Mouse (Mus musculus): Measurements from ENCODE around the gene Thop1.
"Not testable (repeated sequence)": the region's sequence is repeated elsewhere in the genome, so short reads cannot be mapped to it uniquely, and the experiment has no call there.

Thop1 gene

DNA sequence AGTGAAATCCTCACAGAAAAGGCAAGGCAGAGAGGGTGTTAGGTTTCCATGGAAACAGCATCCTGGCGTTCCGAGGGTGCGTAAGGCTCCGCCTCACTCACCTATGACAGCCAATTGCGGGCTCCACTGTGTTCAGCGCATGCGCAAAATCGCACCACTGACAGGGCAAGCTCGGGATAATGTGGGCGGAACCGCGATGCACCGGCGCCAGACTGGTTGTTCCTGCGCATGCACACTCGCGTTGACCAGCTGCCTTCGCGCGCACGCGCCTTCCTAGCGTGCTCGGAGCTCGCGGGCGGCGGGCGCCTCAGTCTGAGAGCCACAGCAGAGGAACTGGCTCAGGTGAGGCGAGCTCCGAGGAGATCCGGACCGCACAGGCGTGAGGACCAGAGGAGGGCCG, at the start of gene Thop1:
Thop1 (plus strand) TSS at position 200 of the 400 bp plus-strand sequence.
- DNase-seq, result peak; percentile 99

GRCm38 (mm10) chr10:81020207-81020606, 49.6 kb upstream of the Thop1 start:
- DNase-seq, result peak; percentile 48

DNA sequence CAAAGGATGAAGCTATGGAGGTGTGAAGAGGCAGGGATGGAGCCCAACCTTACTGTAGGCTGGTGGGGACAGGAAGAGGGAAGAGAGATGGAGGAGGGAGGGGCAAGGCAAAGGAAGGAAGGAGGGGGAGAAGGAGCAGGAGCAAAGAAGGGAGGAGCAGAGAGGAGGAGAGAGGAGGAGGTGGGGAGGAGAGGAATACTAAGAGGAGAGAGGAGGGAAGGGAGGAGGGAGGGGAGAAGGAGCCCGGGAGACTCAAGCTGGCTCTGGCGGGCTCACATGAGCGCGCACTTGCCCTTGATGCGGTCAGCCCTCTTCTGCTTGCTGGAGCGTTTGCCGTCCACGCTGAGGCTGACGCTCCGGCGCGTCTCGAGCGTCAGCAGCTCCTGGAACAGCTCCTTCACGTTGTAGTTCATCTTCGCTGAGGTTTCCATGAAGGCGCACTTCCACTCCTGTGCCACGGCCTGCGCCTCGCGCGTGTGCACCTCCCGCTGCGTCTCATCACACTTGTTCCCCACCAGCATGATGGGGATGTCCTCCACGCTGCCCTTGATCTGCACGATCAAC, 48.2 kb upstream of the Thop1 start:
- DNase-seq, result peak; percentile 55

GRCm38 (mm10) chr10:81022744-81023143, 47.1 kb upstream of the Thop1 start:
- DNase-seq, result peak; percentile 38

DNA sequence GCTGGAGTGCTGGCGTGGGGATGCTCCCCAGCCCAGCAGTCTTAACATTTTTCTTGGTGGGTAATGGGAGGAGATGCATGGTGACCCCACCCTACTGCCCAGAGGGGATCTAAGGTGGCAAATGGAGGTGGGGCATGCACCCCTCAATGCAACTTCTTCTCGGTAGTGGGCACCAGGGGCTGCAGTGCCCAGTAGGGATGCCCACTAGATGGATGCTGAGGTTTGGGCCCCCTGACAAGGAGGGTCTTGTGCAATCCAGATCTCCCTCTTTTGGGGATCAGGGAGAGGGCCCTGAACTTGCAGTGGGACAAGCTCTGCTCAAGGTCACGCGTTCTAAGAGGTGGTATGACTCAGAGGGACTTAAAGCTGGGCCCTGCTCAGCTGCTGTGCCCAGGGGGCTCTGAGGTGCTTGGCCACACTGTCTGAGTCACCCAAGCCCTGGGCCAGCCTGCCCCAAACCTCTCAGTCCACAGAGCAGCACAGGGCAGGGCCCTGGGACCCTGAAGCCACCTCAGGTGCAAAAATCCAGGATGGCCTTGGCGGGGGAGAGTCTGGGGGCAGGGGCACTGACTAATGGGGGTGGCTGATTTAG, 45.4 kb upstream of the Thop1 start:
- DNase-seq, result peak; percentile 52

DNA sequence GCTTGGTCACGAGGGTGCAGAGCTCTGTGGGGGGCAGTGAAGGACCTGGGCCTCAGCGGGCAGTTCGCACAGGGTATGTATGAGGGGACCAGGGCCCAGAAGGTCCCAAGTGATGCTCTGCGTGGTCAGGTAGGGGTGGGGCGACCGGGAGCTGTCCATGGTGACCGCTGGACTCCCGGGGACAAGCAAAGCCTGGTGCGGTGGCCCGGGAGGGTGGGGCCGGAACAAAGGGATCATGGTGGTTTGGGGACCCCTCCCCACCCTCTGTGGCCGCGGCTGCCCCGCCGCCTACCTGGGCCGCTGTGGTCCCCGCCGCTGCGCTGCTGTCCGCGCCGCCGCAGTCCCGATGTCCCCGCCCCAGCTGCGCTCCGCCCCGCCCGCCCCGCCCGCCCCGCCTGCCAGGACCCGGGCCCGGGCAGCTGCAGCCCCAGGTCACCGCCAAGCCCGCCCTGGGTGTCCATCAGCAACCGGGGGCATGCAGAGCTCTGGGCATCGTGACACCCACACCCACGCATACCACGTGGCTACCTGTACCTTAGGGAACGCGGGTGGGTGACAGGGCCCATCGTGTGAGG, 44.7 kb upstream of the Thop1 start:
- peak; percentile 72 for DNase-seq

DNA sequence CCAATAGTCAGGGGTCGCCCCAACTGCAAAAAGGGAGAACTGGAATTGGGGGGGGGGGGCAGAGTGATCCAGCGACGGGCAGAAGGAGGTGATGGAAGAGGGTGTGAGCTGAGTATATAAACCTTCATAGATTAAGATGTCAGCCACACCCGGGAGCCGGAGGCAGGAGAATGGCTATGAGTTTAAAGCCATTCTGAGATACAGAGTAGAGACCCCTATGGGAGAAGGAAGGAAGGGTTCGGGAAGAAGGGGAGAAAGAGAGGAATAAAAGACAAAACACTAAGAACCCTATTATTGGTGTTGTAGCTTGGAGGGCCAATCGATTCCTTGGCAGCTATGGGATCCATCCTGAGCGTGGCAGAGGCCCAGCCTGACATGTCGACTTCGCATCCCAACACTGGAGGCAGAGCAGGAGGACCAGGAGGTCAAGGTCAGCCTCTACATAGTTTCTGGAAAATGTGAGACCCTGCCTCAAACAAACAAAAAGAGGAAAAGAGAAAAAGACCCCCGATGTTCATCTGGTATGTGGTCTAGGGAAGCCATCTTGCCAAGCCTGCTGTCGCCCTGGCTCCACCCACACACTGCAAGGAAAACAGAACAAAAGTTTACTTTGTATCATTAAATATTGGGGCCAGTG, 44.1 kb upstream of the Thop1 start, which contains the start of gene Diras1:
Diras1 (minus strand) TSS at position 24 of the 637 bp plus-strand sequence.
- DNase-seq, result peak; percentile 52

GRCm38 (mm10) chr10:81026857-81027256, 43.0 kb upstream of the Thop1 start:
- DNase-seq, result peak; percentile 52

DNA sequence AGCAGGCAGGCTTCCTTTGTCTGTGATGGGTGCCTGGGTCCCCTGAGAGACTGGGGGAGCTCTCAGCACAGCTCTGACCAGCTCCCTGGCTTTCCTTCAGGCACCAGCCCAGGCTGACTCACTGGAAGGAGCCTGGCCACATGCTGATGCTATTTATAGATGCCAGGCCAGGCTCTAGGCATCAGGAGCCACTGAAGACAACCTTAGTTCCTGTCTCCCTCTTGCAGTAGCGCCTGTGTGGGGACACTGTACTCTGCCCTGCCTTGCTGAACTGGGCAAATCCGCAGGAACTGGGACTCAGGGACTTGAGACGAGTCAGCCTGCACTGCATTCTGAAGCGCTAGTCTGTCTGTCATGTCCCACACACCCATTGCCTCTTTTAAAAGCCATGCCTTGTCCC, 42.5 kb upstream of the Thop1 start:
- peak; percentile 89 for DNase-seq

DNA sequence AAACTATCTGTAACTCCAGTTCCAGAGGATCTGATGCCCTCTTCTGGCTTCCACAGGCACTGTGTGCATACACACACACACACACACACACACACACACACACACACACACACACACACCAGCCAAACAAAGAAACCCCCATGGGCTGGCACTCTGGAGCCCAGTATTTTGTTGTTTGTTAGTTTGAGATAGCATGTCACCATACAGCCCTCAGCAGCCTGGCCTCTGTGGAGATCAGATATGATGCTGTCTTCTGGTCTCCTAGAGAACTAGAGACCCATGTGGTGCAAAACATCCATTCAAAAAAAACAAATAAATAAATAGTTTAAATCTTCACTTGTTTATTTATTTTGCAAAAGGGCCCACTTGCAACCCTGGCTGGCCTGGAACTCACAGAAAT, 41.6 kb upstream of the Thop1 start:
- peak; percentile 46 for DNase-seq

DNA sequence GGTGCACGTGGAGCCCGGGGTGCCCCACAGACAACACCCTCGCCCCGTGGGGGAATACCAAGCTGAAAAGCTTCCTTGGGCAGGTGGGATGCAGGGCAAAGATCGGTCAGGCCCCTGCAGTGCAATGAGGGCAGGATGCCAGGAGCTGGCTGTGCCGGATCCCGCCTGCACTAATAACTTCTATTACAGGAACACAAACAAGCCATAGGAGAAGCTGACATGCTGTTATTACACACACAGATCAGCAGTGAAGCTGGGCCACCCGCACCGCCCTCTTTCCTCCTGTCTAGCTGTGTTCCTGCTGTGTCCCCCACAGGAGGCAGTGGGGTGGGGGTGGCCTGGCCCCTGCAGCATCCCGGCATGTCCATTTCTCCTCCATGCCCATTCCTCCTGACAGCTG, 40.8 kb upstream of the Thop1 start:
- DNase-seq, result peak; percentile 67

GRCm38 (mm10) chr10:81033586-81033985, 36.2 kb upstream of the Thop1 start:
- DNase-seq, result peak; percentile 35

GRCm38 (mm10) chr10:81036251-81036650, 33.6 kb upstream of the Thop1 start:
- no peak for DNase-seq

- peak; percentile 98 for DNase-seq
Measured at GRCm38 (mm10) chr10:81036988-81037580, 32.8 kb upstream of the Thop1 start, which contains the start of gene Slc39a3. TSS of gene Slc39a3 (minus strand) at chr10:81037426.

DNA sequence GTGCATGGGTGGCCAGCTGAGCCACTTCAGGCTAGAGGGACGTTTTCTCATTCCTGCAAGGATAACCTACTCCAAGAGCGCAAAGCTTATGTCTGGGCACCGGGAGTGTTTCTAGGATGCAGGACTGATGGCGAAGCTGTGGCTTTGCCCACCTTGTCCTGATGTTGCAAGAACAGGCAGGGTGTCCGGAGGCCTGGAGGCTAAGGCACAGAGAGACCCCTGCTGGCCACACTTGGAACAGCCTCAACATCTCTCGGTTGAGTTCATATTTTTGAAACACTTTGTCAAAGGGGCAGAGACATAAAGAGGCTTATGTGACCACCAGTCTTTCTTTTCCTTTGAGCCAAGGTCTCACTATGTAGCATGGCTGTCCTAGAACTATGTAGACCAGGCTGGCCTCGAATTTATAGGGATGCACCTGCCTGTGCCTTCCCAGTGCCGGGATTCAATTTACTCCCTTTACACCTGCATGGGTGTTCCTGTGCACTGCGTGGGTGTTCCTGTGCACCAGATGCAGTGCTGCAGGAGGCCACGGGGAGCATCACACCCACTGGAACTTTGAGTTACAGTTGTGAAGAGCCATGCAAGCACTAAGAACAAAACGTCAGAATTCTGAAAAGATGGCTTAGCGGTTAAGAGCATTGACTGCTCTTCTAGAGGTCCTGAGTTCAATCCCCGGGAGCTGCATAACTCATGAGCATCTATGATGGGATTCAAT, 28.2 kb upstream of the Thop1 start:
- DNase-seq, result peak; percentile 71

DNA sequence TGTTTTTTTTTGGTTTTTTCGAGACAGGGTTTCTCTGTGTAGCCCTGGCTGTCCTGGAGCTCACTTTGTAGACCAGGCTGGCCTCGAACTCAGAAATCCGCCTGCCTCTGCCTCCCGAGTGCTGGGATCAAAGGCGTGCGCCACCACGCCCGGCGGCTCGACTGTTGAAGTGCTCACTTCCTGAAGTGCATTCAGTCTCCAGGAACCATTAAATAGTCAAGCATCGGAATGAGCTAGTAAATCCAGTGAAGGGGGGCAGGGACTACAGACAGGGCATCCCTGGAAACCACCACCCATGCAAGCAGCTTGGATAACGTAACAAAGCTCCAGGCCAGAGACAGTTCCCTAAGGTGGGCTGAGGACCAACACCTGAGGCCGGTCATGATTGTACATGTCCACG, 24.6 kb upstream of the Thop1 start:
- not testable (repeated sequence) for DNase-seq

DNA sequence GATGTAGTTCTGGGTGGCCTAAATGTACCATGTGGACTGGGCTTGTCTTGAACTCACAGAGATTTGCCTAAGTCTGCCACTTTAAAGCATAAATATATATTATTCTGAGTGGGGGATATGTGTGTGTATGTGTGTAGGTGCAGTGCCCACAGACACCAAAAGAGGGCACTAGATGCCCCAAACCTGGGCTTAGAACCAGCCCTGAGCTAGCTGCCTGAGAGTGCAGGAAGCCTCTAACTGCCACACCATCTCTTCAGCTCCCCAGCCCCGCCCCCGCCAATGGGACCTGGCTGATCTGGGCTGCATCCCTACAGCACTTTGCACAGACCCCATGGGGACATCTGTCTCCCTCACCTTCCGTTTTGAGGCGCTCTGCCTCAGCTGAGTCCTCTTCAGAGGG, 19.2 kb upstream of the Thop1 start:
- no peak for DNase-seq

DNA sequence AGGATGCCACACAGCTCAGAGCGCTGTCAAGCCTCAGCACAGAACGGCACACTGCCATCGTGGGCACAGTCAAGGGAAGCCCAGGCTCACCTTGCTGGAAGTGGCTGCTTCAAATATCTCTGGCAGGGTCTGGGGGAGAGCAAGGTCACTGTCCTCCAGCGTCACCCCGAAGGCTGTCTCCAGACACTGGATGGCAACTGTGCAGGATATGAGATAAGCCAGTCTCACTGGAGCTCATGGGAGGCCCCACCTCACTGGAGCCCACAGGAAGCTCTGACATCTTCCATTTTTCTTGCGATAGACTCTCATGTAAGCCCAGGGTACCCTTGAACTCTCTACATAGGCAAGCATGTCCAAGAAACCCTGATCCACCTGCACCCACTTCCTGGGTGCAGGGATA, 18.7 kb upstream of the Thop1 start:
- no peak for DNase-seq

GRCm38 (mm10) chr10:81052577-81052976, 17.3 kb upstream of the Thop1 start:
- no peak for DNase-seq

DNA sequence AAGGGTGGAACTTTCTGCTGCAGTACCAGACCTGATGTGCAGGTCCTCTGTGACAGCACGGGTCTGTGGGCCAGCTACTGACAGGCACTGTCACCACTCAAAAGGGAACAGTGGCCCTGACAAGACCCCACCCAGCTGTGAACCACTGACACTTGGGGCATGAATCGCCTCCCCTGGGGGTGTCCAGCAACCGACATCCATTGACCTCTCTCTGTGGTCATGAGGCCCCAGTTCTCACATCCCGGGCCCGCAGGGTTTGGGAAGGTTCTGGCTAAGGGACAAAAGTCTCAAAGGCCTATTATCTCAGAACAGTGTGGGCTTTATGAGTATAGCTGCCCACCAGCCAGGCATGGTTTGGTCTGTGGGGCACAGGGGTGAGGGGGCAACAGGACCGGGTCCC, 14.7 kb upstream of the Thop1 start:
- no peak for DNase-seq

DNA sequence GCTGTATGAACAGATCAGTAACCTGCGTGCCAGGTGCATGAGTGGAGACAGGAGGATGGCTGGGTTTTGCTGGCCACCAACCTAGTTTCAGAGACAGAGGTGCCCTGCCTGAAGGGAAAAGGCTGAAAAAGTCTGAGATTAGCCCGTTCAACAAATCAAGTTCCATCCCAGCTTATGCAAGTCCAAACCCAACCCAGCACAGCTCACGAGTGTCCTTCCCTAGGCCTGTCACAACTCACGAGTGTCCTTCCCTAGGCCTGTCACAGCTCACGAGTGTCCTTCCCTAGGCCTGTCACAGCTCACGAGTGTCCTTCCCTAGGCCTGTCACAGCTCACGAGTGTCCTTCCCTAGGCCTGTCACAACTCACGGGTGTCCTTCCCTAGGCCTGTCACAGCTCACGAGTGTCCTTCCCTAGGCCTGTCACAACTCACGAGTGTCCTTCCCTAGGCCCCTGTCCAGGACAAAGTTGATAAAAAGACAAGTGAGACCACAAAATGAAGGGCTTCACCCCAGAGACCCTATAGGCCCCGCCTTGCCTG, 14.0 kb upstream of the Thop1 start:
- not testable (repeated sequence) for DNase-seq

DNA sequence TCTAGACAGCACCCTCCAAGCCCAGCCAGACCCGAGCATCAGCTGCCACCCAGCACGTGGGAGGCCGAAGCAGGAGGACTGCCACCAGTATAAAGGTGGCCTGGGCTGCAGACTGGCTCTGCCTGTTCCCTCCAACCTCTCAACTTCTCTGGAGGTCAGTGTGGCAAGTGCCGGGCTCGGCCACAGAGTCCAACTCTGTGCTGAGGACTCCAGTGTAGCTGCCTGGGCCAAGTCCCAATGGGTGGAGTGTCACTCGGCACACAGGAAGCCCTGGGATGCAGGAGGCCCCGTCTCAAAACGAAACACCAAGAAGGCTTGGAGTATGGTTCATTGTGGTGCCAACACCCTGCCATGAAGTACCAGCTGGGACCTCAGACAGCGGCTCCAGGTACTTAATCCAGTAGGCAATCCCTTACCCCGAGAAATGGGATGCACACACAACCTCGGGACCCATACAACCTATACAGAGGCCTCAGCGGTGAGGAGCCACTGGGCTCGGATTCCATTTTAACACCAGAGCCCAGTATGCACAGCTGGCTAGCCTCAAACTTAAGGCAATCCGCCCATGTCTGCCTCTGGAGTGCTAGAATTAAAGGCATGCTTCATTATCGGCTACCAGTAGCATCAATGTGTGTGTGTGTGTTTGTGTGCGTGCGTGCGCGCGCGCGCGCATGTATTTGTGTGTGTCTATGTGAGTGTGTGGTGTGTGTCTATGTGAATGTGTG, 12.3 kb upstream of the Thop1 start:
- DNase-seq, result no peak

Measured in cerebellum, adult 11-12 months (tissue).